Mouse (Mus musculus) lung, adult 2 months (tissue): ENCODE data around the gene Cpeb3.

Experiments used
- CTCF ChIP-seq: fragments of 200-500 bp; IDR thresholded peaks from 2 replicates; pipeline ENCODE4 v1.5.1; 2011; ENCODE audit warnings: mild to moderate bottlenecking, low read length, control low read depth; ENCODE audit not compliant: insufficient read depth
- POLR2A ChIP-seq: fragments of 200-500 bp; IDR thresholded peaks from 2 replicates; pipeline ENCODE4 v1.6.1; 2011; ENCODE audit warnings: low read depth, mild to moderate bottlenecking, control low read depth, low read length, borderline replicate concordance; ENCODE audit errors: extremely low read depth

- no peak for TF ChIP-seq POLR2A
- TF ChIP-seq CTCF, result no peak
Measured at GRCm38 (mm10) chr19:37141623-37142022, 66.8 kb downstream of the Cpeb3 start.
